ENCODE assay signal across 22 mouse cellular contexts in the genomic region with DNA sequence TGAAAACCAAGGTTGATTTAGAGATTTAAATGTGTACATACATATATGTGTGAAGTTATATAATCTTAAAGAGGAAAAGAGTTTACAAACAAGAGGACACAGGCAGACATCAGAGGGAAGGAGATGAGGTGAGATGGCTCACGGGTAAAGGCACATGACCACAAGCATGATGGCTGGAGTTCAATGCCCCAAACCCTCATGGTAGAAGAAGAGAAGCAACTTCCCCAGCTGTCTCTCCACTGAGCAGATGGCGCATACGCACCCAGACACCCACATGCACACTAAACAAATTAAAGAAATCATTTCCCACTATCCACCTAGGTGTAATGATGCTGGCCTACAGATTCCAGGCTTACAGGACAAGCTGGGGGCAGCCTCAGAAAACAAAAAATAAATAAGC. TPM values are rescaled to one million over a fixed set of nuclear protein-coding genes. Genes with fewer than 3 reads are reported as not detected.
DNase-seq lines count a peak whose midpoint lies in the region; TF ChIP-seq lines count a peak whose summit lies in the region.
"Had no signal": no experiment of that assay in that cellular context is flagged by ENCODE, and none has a peak within 500 bp of the region (broad histone marks: within the 10 kb centered on the region; RNA-seq: fewer than 3 reads in every experiment).

No protein-coding gene starts in this region.

- 61% methylated on average over 3 of the region's 3 CpGs for WGBS in bone marrow, adult 2 months
- 73% methylated on average over 3 of the region's 3 CpGs for WGBS in macrophage (ENCODE audit: missing documents)

- TF ChIP-seq CTCF in gastrocnemius, adult 2 months (IDR thresholded peaks at IDR 0.05), result no peak
- no peak for TF ChIP-seq CTCF in left cerebral cortex, adult 2 months (IDR thresholded peaks at IDR 0.05)
- TF ChIP-seq CTCF in bone marrow, adult 2 months (IDR thresholded peaks at IDR 0.05; ENCODE audit: control insufficient read depth, insufficient read depth, low read length), result no peak

- no peak overlapping the region for H3K4me3 ChIP-seq in gastrocnemius, adult 2 months
- no peak overlapping the region for H3K4me3 ChIP-seq in left cerebral cortex, adult 2 months
- no peak overlapping the region for H3K4me3 ChIP-seq in bone marrow, adult 2 months (replicated peaks; ENCODE audit: control insufficient read depth, low read depth, low read length)
- no peak overlapping the region for H3K4me3 ChIP-seq in macrophage (ENCODE audit: inconsistent target)
- H3K4me3 ChIP-seq: erythroblast, embryonic 14.5 days; forebrain, embryonic 15.5 days; heart, embryonic 13.5 days; hindbrain, embryonic 13.5 days; limb, embryonic 15.5 days; megakaryocyte, embryonic 14.5 days; midbrain, embryonic 15.5 days had no signal

- DNase-seq in gastrocnemius, adult 2 months, result no peak
- no peak for DNase-seq in gastrocnemius, adult 18-20 months (ENCODE audit: low spot score)
- DNase-seq in left cerebral cortex, adult 2 months (ENCODE audit: extremely low spot score in 1 of 2, low spot score in 2 of 2), result peak in 1 of 2 experiments; percentile 46
- no peak for DNase-seq in left cerebral cortex, postnatal 10 days (ENCODE audit: extremely low spot score in 1 of 2, low spot score in 2 of 2)
- DNase-seq in adrenal gland, postnatal 14 days, result no peak
- DNase-seq in cerebellum, adult 18-20 months, result no peak
- DNase-seq: adrenal gland, postnatal 10 days; cerebellum, adult 8-10 months; kidney, adult 8-10 months; kidney, postnatal 4 days; lung, postnatal 10 days; thymus, adult 18-20 months; thymus, postnatal 4 days had no signal

- peaks cover 96% of the 10 kb centered on the region for H3K79me2 ChIP-seq in macrophage (ENCODE audit: inconsistent target)

- TF ChIP-seq POLR2A in bone marrow, adult 2 months (IDR thresholded peaks at IDR 0.05; ENCODE audit: borderline replicate concordance, control insufficient read depth, low read depth, low read length), result no peak

- peaks cover 31% of the 10 kb centered on the region for H3K36me3 ChIP-seq in macrophage (ENCODE audit: inconsistent target)
- H3K36me3 ChIP-seq: forebrain, embryonic 15.5 days; hindbrain, embryonic 13.5 days; limb, embryonic 15.5 days; midbrain, embryonic 15.5 days had no signal

- peaks cover 14% of the 10 kb centered on the region for H3K4me1 ChIP-seq in bone marrow, adult 2 months (ENCODE audit: control insufficient read depth, insufficient read depth, low read length)

- intact Hi-C loops in gastrocnemius, adult 2 months (cut with DNase I), result no loop called here
- intact Hi-C loops in left cerebral cortex, adult 2 months (cut with DNase I), result no loop called here
- intact Hi-C loops in left cerebral cortex, postnatal 10 days (cut with DNase I), result no loop called here

- peak overlapping the region; percentile 74; the same call in 1 of the 2 replicates for H3K27ac ChIP-seq in gastrocnemius, adult 2 months
- peak overlapping the region; percentile 90; the same call in 1 of the 2 replicates for H3K27ac ChIP-seq in left cerebral cortex, adult 2 months
- peak overlapping the region; percentile 19; the same call in 1 of the 2 replicates for H3K27ac ChIP-seq in bone marrow, adult 2 months (ENCODE audit: control insufficient read depth, insufficient read depth, low read depth, low read length, poor library complexity)
- peak overlapping the region; percentile 97 for H3K27ac ChIP-seq in macrophage
- H3K27ac ChIP-seq: forebrain, embryonic 15.5 days; hindbrain, embryonic 13.5 days; midbrain, embryonic 15.5 days had no signal

RNA-seq across cellular contexts. Expression of a gene that starts 49.7 kb away (rescaled TPM):
- 10 to 100 TPM; 14.8 to 16.0 TPM for total RNA-seq in gastrocnemius, adult 2 months (2021)
- 10 to 100 TPM; 12.1 to 16.8 TPM for total RNA-seq in gastrocnemius, adult 18-20 months (2021)
- total RNA-seq in left cerebral cortex, adult 2 months (2021), result 10 to 100 TPM; 26.0 to 27.3 TPM
- total RNA-seq in left cerebral cortex, postnatal 10 days (2021), result 10 to 100 TPM; 30.9 to 34.0 TPM
- 29.4 and 62.3 TPM in 2 replicates for polyA plus RNA-seq in bone marrow, adult 2 months (2011; ENCODE audit: insufficient read depth, insufficient read length, low replicate concordance, missing spikeins)
- 1,000 to 10,000 TPM in 19 of 26 experiments, 100 to 1,000 TPM in 7; 688 to 3,418 (median 1,422) TPM for total RNA-seq in macrophage (2018; cell fraction: chromatin; rRNA removed)
- total RNA-seq in macrophage (2018; cell fraction: cytosol; rRNA removed), result 100 to 1,000 TPM; 187 to 587 (median 339) TPM
- 1,000 to 10,000 TPM in 10 of 26 experiments, 100 to 1,000 TPM in 16; 382 to 1,913 (median 872) TPM for total RNA-seq in macrophage (2018; cell fraction: nucleus; rRNA removed)
- 294 to 476 TPM (median 316 TPM) in 3 replicates for polyA plus RNA-seq in macrophage (2018)
- total RNA-seq in adrenal gland, postnatal 14 days (2021), result 70.0 and 95.3 TPM in 2 replicates

Comparison
In these comparisons a context has a peak if more than half of its experiments do, and no peak if none do; other contexts are left out.
1. H3K27ac ChIP-seq: peak in every context shown above with its lines; median percentile 97 in macrophage; 90 in left cerebral cortex, adult 2 months; 74 in gastrocnemius, adult 2 months; 19 in bone marrow, adult 2 months.